ENCODE assay signal across 8 mouse cellular contexts in genomic region chr9:58038500-58039168, GRCm38 (mm10). TPM values are rescaled to one million over a fixed set of nuclear protein-coding genes. Genes with fewer than 3 reads are reported as not detected.
A peak's percentile ranks its signal among the peaks of the same experiment; 100 is the strongest.
DNase-seq lines count a peak whose midpoint lies in the region; ATAC-seq and TF ChIP-seq lines count a peak whose summit lies in the region.

No protein-coding gene starts in this region.

- peaks cover 34% of the 10 kb centered on the region for H3K4me1 ChIP-seq in hindbrain, embryonic 14.5 days (replicated peaks; ENCODE audit: control insufficient read depth, insufficient read depth, low read length)

- DNase-seq in Patski (ENCODE audit: low read depth, low spot score): no peak
- DNase-seq in cerebellum, adult 9-11 months: peak; percentile 70
- DNase-seq in hindbrain, embryonic 14.5 days (ENCODE audit: low spot score): peak; percentile 87
- DNase-seq in left cerebral cortex, adult 18-20 months (ENCODE audit: low spot score in 2 of 2): peak; percentile 79 to 83
- peak; percentile 86 for DNase-seq in mesoderm, embryonic 11.5 days (ENCODE audit: low read depth, low spot score)
- DNase-seq in right cerebral cortex, postnatal 25 days: peak; percentile 82
- peak; percentile 67 for DNase-seq in urinary bladder, postnatal 25 days (ENCODE audit: low spot score)

- CTCF ChIA-PET in Patski (lab: Charles Lee): interaction anchor here (0.7 to 5.2 kb wide), 17 partner anchors 10 to 245 kb away, joined by 3 to 48 read pairs (median 5); partner anchors contain the start of genes Islr and Islr2

- no peak overlapping the region for H3K4me3 ChIP-seq in hindbrain, embryonic 14.5 days (replicated peaks; ENCODE audit: low read length)

- WGBS in hindbrain, embryonic 14.5 days: 26% methylated on average over 19 of the region's 19 CpGs

- H3K27ac ChIP-seq in hindbrain, embryonic 14.5 days: no peak overlapping the region

- no peaks in the 10 kb centered on the region for H3K9me3 ChIP-seq in hindbrain, embryonic 14.5 days (ENCODE audit: control insufficient read depth, low read length)

- no peak overlapping the region for H3K4me2 ChIP-seq in hindbrain, embryonic 14.5 days (replicated peaks)

- H3K27me3 ChIP-seq in Patski: no peaks in the 10 kb centered on the region
- peaks cover 8% of the 10 kb centered on the region for H3K27me3 ChIP-seq in hindbrain, embryonic 14.5 days (ENCODE audit: control insufficient read depth, insufficient read depth, low read length)

- no peak for TF ChIP-seq CTCF in Patski (IDR thresholded peaks at IDR 0.05)

- 0 out of 2 replicates have a peak overlapping the region, but pooled peaks have one; percentile 20 for H3K9ac ChIP-seq in hindbrain, embryonic 14.5 days

- ATAC-seq in Patski: peak; percentile 54
- ATAC-seq in frontal cortex, adult (ENCODE audit: low TSS enrichment): peak; percentile 68
- peak; percentile 73 for ATAC-seq in hindbrain, embryonic 14.5 days (ENCODE audit: low FRiP score)

- POLR2A ChIA-PET in Patski (lab: Charles Lee): interaction anchor here (2.8 kb wide), 1 partner anchor 176 kb away, joined by 17 read pairs; no protein-coding TSS in a partner anchor

- H3K36me3 ChIP-seq in hindbrain, embryonic 14.5 days (replicated peaks; ENCODE audit: control insufficient read depth, insufficient read depth): no peaks in the 10 kb centered on the region

- in situ Hi-C loops in Patski (cut with MboI; ENCODE audit: low pct_unique_long_range_greater_than_20kb): no loop called here

RNA-seq across cellular contexts. Expression of gene Stra6, which starts 25.0 kb away (rescaled TPM):
- 52.4 TPM for polyA plus RNA-seq in Patski (2021)
- 18.1 and 22.1 TPM in 2 replicates for polyA plus RNA-seq in hindbrain, embryonic 14.5 days (2014; fragmentation: Nextera tagmentation; extraction: Ambion mirVana)
- 10 to 100 TPM in 1 of 2 experiments, 1 to 10 TPM in 1; 7.8 to 10.3 TPM for total RNA-seq in left cerebral cortex, adult 18-20 months (2021)

RNA-seq across cellular contexts. Expression of gene Cyp11a1, which starts 32.4 kb away (rescaled TPM):
- 0.13 TPM for polyA plus RNA-seq in Patski (2021)
- polyA plus RNA-seq in hindbrain, embryonic 14.5 days (2014; fragmentation: Nextera tagmentation; extraction: Ambion mirVana): 0.39 and 1.5 TPM in 2 replicates
- 1 to 10 TPM; 1.8 to 2.7 TPM for total RNA-seq in left cerebral cortex, adult 18-20 months (2021)
